Mouse (Mus musculus): ENCODE results near the gene Fgr.

GRCm38 (mm10) chr4:133014896-133015709, 41.2 kb downstream of the Fgr start:
- no peak for TF ChIP-seq GATA1 (IDR thresholded peaks at IDR 0.05; ENCODE audit: low read length)
- TF ChIP-seq TAL1 (IDR thresholded peaks at IDR 0.05; ENCODE audit: low read length) = no peak

Data from erythroblast, embryonic 14.5 days (primary cell).